Mouse (Mus musculus) liver, adult 2 months (tissue): ENCODE measurements around the gene Gm4070.
"Not testable (repeated sequence)": the region's sequence is repeated elsewhere in the genome, so short reads cannot be mapped to it uniquely, and the experiment has no call there.

Experiments
- CTCF ChIP-seq: fragments of 200-500 bp; IDR thresholded peaks from 2 replicates; pipeline ENCODE4 v1.5.1; 2011; ENCODE audit warnings: low read depth, low read length, control low read depth
- POLR2A ChIP-seq: fragments of 200-500 bp; IDR thresholded peaks from 2 replicates; pipeline ENCODE4 v1.6.1; 2011; ENCODE audit warnings: low read length, control low read depth; ENCODE audit not compliant: insufficient read depth; ENCODE audit errors: extremely low read depth

DNA sequence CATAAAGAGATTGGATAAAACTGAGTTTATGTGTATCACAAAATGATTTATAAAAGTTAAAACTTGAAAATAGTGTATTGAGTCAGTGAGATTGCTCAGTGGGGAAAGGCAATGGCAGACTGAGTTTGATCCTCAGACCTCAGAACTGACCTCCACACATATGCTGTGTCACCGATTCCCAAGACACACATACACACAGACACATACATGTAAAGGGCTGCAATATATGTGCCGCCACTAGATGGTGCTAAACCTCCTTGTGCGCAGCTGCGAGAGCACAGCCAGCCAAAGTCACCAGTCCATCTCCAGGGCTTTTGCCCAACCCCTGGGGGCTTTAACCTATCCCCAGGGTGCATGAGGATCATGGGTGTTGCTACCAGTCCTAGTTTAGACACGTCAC lies 1.4 kb downstream of the Gm4070 start:
- TF ChIP-seq POLR2A, CTCF: not testable (repeated sequence)
